Mouse (Mus musculus) spleen, adult 2 months (tissue): ENCODE measurements around the gene Rassf2.

Experiments used
- CTCF ChIP-seq: fragments of 200-500 bp; IDR thresholded peaks from 2 replicates; pipeline ENCODE4 v1.5.1; 2011; ENCODE audit warnings: mild to moderate bottlenecking, inconsistent platforms; ENCODE audit not compliant: insufficient read depth, insufficient read length, insufficient replicate concordance; ENCODE audit errors: extremely low read depth
- POLR2A ChIP-seq: fragments of 200-500 bp; IDR thresholded peaks from 2 replicates; pipeline ENCODE4 v1.6.1; 2011; ENCODE audit warnings: low read depth, low read length, inconsistent platforms

- TF ChIP-seq CTCF (no peak), POLR2A (no peak)
These were observed 34.3 kb downstream of the Rassf2 start for GRCm38 (mm10) chr2:131995742-131996141.
